Mouse (Mus musculus) CD4-positive, CD25-positive, alpha-beta regulatory T cell, adult 9 weeks (primary cell): Measurements from ENCODE around the gene Tle1. TPM values are rescaled to one million over a fixed set of nuclear protein-coding genes. Genes with fewer than 3 reads are reported as not detected.

ENCODE experiments used
- polyA plus RNA-seq: library from polyadenylated mRNA; unstranded; fragments of 100-300 nt; shearing (Covaris generic); gene quantifications from one replicate; pipeline ENCODE4 v1.2.1, GENCODE M21; 2017

Tle1 gene
- 0.81 TPM for polyA plus RNA-seq

DNA sequence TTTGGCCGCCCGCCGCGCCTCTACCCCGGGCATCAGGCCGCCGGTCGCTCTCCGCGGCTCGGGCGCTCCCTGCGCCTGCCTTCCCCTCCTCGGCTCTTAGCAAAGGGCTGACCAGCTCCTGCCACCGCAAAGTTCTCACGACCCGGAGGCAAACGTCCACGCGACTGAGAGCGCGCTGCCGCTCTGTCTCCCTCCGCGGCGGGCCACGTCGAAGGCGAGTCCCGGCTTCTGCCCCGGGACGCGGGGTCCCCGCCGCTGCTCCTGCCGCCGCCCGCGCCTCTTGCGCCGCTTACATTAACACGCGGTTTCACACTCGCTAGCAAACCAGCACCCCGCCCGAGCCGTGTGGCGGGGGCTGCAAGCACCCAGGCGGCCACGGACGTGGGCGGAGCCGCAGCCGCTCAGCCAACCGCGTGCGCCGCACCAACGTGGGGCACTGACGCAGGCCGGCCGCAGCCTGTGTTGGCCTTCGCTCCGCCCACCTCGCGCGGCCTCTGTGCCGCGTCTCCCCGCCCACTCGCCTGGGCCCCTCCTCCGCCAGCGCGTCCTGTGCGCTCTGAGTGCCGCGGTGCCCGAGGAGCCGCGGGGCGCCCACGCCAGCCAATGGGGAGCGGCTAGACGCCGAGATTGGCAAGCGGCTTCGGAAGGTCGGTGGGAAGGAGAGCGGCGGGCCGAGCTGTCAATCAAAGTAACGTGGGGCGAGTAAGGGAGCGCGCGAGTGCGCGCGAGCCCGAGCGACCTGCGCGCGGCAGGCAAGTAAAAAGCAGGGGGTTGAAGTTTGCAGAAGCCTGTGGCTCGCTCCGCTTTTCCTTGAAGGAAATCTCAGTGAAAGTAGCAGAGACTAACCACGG is at the start of gene Tle1:
Gene Tle1 (minus strand): TSS at position 361 of the 851 bp plus-strand sequence.

